Mouse (Mus musculus): ENCODE measurements around the gene Atg101.

Atg101 gene

DNA sequence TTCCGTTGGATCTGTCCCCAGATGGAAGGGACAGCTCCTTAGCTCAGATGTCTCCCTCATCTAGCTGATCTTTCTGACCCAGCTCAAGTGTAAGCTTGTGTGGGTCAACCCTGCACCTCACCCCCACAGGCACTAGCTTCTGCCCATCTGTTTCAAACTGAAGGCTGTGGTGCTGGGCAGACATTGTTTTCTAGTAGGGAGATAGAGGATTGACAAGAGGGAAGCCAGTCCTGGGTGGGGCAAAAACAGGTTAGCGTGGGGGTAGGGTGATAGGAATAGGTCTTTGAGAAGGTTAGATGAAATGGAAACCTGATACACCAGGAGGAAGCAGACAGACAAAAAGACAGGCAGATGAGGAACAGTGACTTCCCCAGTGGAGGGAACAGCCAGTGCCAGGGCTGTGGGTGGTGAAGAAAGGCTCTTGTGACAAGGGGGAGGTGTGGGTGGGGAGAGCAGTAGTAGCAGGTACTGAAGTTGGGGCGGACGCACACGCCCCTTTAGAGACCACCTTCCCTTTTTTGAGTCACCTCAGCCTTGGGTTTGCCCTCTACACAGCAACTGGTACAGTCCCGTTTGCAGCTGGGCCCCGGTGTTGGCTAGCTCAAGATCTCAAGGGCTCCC, 28.1 kb upstream of the Atg101 start:
- no peak for DNase-seq (ENCODE audit: low spot score in 2 of 2)

DNA sequence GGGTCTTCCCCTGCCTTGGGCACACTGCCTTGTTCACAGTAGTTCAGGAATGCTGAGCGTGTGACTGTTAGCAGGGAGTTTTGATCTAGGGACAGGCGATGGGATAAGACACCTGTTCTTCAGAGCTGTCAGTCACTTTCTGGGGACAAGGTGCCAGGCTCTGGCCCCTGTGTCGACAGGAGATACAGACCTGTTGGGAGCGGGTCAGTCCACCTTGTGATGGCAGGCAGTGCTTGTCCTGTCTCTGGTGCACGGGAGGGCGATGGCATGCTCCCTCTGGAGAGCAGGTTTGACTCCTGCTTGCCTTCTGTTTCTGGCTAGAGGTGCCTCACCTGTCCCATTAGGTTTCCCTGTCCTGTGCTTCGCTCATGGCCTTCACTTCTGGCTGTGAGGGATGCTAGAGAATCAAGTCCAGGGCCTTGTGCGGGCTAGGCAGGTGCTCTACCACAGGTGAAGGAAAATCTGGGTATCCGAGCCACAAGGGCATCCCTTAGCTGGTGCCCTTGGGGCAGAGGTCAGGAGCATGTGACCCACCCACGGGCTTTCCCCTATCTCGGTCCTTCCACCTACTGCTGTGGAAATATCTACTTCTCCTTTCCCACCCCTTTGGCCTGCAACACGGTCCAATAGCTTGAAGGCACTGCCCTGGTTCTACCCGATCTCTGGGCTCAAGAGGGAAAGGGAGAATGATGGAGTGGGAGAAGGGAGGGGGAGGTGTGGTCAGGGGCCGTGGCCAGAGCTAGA, 27.4 kb upstream of the Atg101 start:
- DNase-seq (ENCODE audit: low spot score in 2 of 2), result no peak

DNA sequence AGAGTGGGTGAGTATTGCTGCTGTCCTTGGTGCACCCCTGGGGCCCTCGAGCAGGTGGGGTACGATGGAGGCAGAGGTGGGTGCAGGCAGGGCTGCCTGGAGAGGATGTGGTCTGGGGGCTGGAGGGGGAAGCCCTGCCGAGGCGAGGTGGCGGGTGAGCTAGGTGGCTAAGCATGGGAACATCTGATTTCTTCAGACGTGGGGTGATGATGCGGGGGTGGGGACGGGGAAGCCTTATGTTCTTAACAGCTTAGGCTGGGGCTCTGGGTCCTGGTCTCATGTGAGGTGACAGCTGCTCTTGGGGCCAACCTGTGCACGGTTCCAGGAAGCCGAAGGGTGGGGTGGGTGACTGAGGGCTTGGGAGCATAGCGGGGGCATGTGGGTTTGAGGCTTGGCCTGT, 25.7 kb upstream of the Atg101 start:
- DNase-seq (ENCODE audit: low spot score in 2 of 2), result peak; percentile 86 to 92

DNA sequence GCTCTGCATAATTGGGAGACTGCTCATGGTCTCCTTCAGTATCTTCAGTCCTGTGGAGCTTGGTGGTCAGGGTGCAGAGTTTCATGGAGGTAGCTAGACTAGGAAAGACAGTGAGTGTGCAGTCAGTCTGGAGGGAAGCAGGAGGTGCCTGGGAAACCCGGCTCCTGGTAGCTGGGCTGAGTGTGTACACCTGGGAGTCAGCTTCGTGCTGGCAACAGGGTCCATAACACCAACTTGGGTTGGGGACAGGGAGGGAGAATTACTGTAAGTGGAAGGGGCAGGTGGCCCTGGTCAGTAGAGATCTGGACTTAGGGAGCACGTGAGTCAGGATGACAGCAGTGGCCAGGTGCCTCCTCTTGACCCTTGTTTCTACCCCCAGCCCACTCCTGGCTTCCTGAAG, 24.1 kb upstream of the Atg101 start:
- no peak for DNase-seq (ENCODE audit: low spot score in 2 of 2)

DNA sequence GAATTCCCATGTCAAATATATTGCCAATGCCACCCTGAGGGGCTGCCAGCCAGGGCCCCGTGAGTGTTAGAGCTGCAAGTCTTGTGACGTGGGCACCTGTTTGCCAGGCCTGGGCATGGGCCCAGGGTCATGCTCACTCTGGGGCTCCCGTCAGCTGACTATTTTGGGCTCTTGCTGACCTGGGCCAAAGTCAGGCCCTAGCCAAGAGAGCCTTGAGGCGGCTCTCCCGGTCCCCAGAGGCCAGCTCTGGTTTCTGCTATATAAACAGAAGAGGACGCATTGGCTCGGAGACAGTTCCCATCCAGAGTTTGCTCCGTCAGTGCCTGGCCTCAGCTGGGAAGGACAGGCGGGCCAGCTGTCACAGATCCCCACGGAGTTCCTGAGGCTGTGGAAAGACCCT, 23.7 kb upstream of the Atg101 start:
- DNase-seq (ENCODE audit: low spot score in 2 of 2), result no peak

DNA sequence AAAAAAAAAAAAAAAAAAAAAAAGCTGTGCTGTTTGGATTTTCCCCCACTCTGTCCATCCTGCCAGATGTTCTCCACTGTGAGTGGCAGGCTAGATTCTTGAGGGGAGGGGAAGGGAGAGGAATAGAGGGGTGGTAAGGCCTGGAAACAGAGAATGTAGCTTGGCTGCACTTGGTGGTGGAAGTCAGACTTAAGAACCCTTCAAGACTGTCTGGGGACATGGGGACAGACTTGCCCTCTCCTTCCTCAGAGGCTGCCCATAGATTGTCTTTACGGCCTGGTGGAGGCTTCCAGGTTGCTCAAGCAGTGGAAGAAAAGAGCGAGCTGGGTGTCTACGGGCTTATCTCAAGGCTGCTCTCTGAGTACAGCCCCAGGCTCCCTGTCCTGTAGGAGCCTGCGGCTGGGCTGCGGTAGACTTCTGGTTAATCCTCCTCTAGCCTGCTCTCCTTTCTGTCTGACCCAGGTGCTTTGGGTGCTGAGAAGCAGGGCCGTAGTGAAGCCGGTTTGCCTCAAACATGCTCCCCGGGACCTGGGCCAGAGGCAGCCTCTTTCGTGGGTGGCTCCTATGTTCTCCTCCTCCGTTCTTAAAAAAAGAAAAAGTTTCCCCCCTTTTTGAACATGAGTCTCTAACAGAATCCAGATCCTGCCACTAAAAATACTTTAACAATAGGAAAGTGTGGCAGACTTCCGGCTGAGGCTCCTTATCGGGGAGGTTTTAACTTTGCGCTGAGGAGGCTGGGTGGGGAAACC, 23.0 kb upstream of the Atg101 start:
- DNase-seq (ENCODE audit: low spot score in 2 of 2), result no peak

DNA sequence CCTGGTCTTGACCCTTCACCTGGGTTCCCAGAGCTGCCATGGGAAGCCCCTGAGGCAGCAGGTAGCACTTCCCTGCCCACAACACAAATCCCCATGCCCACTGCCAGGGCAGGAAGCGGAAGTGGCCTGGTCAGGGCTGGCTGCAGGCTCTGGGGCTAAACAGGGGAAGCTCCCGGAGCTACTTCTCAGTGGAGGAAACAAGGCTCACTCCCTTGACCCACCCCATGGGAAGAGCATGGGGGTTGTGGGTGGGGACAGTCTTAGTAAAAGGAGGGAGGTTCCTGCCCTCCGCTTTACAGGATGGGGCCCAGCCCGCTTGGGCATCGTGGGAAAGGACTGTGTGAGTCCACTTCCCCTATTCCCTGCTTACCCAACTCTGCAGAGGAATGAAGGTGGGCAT, 21.6 kb upstream of the Atg101 start:
- DNase-seq (ENCODE audit: low spot score in 2 of 2), result no peak

DNA sequence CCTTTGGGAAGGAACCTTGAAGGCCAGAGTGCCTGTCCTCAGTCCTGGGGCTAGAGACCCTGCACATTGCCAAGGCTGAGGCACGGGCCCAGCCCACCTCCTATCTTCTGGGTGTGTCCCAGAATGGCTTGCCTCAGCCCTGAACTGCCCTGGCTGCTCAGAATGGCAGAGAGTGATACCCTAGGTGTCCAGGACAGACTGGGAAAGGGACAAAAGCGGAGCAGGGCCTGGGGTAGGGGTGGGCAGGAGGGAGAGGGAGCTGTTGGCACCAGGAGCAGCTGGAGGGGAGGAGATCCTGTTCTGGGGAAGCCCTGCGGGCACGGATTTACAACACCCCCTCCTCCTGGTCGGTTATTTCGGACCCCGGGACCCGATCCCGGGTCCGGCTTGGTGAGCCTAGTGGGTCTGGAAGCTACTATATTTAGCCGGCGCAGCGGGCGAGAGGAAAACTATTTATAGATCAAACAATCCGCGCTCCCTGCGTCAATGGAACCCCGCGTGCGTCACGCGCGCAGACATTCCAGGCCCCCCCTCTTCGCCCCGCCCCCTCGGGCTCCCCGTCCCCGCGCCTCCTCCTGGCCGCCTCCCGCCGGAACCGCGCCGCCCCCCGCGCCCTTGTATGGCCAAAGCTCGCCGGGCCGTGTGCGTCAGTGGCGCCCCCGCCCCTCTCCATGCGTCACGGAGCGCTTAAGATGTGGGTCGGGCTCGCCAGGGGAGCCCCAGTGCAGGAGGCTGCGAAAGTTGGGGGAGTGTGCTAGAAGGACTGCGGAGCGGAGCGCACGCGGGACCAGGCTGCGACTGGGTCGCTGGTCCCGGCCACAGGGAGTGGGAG, 17.7 kb upstream of the Atg101 start:
- DNase-seq (ENCODE audit: low spot score in 2 of 2), result peak; percentile 77 to 79

DNA sequence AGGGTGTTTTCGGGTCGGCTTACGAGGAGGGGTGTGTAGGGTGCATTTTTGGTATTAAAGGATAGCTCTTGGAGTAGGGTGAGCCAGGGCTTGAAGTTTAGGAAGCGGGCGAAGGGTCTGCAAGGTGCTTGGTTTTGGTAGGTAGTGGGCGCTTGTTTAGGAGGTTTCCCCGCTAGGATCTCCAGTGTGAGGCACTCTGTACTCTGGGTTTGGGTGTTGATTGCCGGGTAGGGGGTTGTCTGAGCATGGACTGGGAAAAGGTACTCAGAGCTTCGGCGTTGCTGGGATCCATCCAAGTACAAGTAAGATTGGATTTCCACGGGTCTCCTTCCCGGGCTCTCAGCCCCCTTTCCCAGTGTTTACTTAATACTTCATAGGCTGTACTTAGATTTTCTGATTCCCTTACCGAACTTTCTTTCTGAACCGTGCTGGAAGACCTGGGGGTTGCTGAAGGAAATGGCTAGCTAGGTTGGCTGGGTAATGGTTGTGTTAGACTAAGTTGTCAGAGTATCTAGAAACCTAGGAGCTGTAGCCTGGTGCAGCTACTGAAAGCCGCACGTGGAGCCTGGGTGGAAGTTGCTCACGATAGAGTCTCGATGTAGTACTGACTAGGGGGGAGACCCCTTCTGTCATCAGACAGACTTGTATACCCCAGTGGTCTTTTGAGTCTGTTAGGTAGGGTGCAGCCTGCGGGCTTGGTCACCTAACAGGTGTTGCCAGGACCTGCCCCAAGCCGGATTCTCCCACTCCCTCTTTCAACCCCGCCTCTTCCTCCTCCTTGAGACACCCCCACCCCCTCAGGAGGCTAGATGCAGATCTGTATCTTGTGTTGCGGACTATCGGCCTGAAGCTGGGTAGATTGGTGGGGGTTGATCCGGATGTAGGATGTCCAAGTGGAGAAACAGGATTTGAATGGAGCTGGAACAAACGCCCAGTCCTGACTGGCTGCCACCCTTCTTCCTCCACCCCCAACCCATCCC, 16.7 kb upstream of the Atg101 start:
- DNase-seq (ENCODE audit: low spot score in 2 of 2), result no peak

DNA sequence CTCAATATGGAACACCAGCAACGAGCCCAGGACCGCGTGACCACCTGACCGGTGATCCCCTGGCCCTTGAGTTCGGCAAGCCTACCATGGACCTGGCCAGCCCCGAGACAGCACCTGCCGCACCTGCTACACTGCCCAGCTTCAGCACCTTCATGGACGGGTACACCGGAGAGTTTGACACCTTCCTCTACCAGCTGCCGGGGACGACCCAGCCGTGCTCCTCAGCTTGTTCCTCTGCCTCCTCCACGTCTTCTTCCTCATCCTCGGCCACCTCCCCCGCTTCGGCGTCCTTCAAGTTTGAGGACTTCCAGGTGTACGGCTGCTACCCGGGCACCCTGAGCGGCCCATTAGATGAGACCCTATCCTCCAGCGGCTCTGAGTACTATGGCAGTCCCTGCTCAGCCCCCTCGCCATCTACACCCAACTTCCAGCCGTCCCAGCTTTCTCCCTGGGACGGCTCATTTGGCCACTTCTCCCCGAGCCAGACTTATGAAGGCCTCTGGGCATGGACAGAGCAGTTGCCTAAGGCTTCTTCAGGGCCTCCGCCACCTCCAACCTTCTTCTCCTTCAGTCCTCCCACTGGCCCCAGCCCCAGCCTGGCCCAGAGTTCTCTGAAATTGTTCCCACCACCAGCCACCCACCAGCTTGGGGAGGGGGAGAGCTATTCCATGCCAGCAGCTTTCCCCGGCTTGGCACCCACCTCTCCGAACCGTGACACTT, 13.8 kb upstream of the Atg101 start:
- no peak for DNase-seq (ENCODE audit: low spot score in 2 of 2)

DNA sequence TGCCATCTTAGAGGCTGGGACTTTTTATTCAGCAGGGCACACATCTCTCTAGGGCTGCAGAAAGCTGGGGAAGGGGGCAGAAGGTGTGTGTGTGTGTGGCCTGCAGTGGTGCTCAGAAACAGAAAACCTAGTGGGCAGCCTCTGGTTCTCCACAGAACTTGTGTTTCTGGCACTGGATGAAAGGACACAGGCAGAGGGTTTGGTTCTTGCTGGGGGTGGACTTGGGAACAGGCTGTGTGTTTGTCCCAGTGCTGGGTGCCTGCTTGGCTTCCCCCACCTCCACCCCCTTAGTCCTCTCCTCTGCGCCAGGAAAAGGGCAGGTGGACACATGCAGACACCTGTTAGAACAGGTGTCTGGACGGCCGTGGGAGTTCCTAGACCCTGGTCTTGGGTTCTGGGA, 13.0 kb upstream of the Atg101 start:
- DNase-seq (ENCODE audit: low spot score in 2 of 2), result no peak

DNA sequence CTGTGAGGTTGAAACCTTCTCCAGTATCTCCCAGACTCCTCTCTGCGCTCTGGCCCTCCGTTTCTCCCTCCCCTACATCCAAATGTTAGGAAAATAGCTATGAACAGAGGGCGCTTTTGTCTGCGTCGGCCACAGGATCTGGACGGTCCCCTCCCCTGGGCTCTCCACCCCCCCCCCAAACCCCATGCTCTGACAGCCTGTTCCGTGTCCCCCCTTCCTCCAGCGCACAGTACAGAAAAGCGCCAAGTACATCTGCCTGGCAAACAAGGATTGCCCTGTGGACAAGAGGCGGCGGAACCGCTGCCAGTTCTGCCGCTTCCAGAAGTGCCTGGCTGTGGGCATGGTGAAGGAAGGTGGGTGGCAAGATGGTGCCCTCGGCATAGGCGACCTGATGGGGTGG, 12.6 kb upstream of the Atg101 start:
- no peak for DNase-seq (ENCODE audit: low spot score in 2 of 2)

DNA sequence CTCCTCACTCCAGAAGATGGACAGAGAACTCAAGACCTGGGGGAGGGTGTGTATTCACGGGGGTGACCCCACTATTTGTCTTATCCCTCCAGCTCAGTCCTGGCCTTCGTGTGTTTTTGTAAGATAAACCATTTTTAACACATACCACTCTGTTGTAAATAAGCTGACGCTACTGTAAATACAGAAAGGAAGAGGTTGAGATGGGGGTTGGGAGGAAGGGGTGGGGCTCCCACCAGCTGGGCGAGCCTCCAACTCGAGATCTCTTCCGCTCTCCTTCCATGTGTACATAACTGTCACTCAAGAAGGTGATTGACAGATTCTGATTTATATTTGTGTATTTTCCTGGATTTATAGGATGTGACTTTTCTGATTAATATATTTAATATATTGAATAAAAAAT, 9.7 kb upstream of the Atg101 start:
- DNase-seq (ENCODE audit: low spot score in 2 of 2), result no peak

DNA sequence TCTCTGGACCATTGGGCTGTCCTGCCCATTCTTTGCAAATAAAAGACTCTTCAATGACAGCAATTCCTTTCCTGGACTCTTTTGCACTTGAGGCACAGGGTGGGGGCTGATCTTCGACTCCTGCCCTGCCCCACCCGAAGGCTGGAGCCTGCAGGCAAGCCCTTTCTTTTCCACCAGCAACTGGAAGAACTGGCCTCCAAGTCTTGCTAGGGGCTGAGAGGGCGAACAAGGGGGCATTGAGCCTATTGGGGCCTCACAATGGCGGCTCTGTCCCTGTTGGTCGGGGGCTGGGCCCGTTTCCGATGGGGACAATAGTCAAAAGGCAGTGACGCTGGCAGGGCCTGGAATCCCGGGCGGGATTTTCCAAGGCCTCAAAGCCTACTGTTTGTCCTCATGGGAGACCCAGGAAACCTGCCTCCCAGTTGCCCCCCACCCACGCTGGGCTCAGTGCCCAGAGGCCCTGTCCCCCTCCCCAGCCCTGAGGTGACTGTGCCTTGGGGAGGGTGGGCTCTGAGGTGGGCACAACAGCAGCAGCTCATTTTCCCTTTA, 6.6 kb upstream of the Atg101 start:
- DNase-seq (ENCODE audit: low spot score in 2 of 2), result no peak

DNA sequence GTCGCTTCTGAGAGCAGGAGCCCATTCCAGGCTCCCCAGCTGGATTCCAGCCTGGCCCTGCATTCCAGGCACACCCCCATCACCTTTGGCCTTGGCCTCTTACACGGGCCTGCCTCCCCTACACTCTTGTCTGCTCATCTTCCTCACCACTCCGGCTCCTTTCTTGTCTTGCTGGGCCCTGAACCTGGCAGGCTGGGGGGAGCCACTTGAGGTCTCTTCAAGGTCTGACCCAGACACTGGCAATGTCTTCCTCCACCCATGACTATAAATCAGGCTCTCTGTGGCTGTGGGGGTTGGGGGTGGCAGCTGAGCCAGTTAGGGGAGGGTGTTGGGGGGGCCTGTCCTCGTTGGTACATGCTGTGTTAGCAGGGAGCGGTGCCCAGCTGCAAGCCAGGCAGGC, 5.5 kb upstream of the Atg101 start:
- DNase-seq (ENCODE audit: low spot score in 2 of 2), result no peak

DNA sequence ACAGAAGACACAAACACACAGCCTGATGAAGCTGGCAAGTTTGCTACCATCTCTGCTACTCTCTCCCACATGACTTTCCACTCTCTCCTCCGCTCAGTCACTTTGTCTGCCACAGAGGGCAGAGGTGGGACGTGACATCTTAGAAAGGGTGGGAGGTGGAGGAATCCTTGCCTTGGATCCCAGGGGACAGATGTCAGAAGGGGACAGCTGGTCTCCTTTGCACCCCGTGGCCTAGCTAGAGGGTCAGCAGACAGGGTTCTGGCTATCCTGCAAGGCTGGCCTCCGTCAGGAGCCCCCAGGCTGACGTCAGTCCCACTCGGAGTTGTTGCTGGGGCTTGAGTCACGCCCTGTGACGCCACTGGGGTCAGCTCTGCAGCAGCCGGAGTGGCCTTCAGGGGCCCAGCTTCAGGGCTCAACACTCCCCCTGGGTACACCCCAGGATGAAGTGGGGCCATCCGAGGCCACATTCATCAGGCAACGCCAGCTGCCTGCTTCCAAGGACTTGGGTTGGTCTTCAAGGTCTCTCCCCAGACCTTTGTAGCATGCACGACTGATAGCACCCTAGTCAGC, 4.6 kb upstream of the Atg101 start:
- no peak for DNase-seq (ENCODE audit: low spot score in 2 of 2)

DNA sequence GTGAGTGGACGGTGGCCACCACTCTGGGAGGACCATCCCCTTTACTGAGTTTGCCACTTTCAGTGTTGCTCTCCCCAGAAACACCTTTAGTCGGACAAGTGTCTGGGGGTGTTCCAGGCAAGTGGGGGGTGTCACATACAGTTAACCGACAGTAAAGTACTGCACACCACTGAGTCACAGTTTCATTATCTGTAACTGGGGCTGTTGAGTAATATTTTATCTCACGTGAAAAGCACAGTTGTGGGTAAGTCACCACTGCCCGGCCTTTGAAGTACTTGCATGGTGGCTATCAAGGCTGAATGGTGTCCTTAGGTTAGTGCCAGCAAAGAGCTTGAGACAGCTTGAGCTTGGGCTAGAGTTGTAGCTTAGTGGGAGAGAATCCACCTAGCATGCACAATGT, 1.6 kb upstream of the Atg101 start:
- DNase-seq (ENCODE audit: low spot score in 2 of 2), result no peak

DNA sequence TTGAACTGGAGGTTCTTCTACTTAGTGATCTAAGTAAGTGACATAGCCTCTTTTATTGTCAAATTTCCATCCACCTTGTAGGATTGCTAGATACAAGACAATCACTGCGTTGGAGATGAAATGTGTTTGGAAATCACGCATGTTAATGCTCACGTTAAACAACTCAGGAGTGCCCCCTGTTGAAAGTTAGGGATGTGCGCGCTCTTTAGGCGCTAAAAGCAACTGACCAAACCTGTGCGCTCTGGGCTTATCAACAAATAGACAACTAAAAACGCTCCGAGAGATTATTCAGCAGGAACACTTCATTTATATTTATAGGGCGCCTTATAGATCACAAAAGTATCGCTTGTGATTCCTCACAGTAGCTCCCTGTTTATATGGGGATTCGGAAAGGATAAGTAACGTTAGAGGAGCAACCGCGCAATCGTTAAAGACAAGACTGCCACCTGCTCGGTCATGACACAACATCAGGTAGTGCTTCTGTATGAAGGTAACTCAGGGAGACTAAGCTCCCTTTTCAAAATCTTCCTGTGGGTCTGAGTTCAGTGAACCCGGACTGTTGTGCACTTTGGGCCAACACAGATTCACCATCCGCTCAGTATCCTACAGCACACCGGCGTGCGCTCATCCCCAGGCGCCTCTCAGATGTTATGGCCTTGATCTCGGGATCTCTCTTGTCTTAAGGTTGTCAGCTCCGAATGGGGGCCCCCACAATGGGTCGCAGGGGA, 725 bp upstream of the Atg101 start:
- DNase-seq (ENCODE audit: low spot score in 2 of 2), result peak in 1 of 2 experiments; percentile 69

Data from thymus, postnatal 10 days (tissue).